8 mouse cellular contexts compared by ENCODE assay signal in genomic region chr5:66150706-66151300, GRCm38 (mm10). TPM values are rescaled to one million over a fixed set of nuclear protein-coding genes. Genes with fewer than 3 reads are reported as not detected.
DNase-seq lines count a peak whose midpoint lies in the region; ATAC-seq and TF ChIP-seq lines count a peak whose summit lies in the region.

No protein-coding gene starts in this region.

- H3K27me3 ChIP-seq in intestine, embryonic 14.5 days (replicated peaks; ENCODE audit: control insufficient read depth, insufficient read depth, low read length): peaks cover 22% of the 10 kb centered on the region; the same call in 1 of the 2 replicates
- peaks cover 38% of the 10 kb centered on the region for H3K27me3 ChIP-seq in liver, embryonic 14.5 days (ENCODE audit: control insufficient read depth, insufficient read depth, low read length)
- no peaks in the 10 kb centered on the region for H3K27me3 ChIP-seq in myocyte (ENCODE audit: control insufficient read depth, insufficient read depth, insufficient read length)

- WGBS in intestine, embryonic 14.5 days: under 1% methylated on average over 43 of the region's 43 CpGs
- WGBS in liver, embryonic 14.5 days (ENCODE audit: insufficient replicate concordance): under 1% methylated on average over 43 of the region's 43 CpGs

- H3K4me2 ChIP-seq in intestine, embryonic 14.5 days (ENCODE audit: low read length): peak overlapping the region; percentile 56
- H3K4me2 ChIP-seq in liver, embryonic 14.5 days (ENCODE audit: low read depth): peak overlapping the region; percentile 49
- peak overlapping the region; percentile 21 for H3K4me2 ChIP-seq in myocyte (ENCODE audit: low read depth)

- DNase-seq in left cerebral cortex, adult 2 months (ENCODE audit: extremely low spot score in 1 of 2, low spot score in 2 of 2): peak in 1 of 2 experiments; percentile 21
- no peak for DNase-seq in left cerebral cortex, adult 9 months (ENCODE audit: low spot score in 2 of 2)
- DNase-seq in cerebellum, postnatal 25 days: peak; percentile 53 to 70
- DNase-seq in gastrocnemius, postnatal 4 days (ENCODE audit: low spot score in 2 of 2): peak; percentile 25 to 60
- DNase-seq in intestine, embryonic 14.5 days (ENCODE audit: low spot score): peak; percentile 85
- no peak for DNase-seq in liver, embryonic 14.5 days (ENCODE audit: low read depth in 3 of 3, low spot score in 3 of 3)
- peak; percentile 65 to 75 for DNase-seq in urinary bladder, adult 18-20 months (ENCODE audit: low spot score in 2 of 2)

- intact Hi-C loops in left cerebral cortex, adult 2 months (cut with DNase I): no loop called here

- H3K27ac ChIP-seq in left cerebral cortex, adult 2 months: no peak overlapping the region
- H3K27ac ChIP-seq in intestine, embryonic 14.5 days (ENCODE audit: low read depth): peak overlapping the region; percentile 88
- no peak overlapping the region for H3K27ac ChIP-seq in liver, embryonic 14.5 days

- no peak for TF ChIP-seq EP300 in liver, embryonic 14.5 days (IDR thresholded peaks at IDR 0.05; ENCODE audit: low read depth)

- TF ChIP-seq CTCF in left cerebral cortex, adult 2 months (IDR thresholded peaks at IDR 0.05): no peak
- no peak for TF ChIP-seq CTCF in liver, embryonic 14.5 days (IDR thresholded peaks at IDR 0.05; ENCODE audit: low read depth)

- H3K79me2 ChIP-seq in myocyte (ENCODE audit: control insufficient read depth, insufficient read depth): no peaks in the 10 kb centered on the region

- no peaks in the 10 kb centered on the region for H3K9me3 ChIP-seq in intestine, embryonic 14.5 days (ENCODE audit: control insufficient read depth, low read length)
- no peaks in the 10 kb centered on the region for H3K9me3 ChIP-seq in liver, embryonic 14.5 days (ENCODE audit: control insufficient read depth, low read length)

- ATAC-seq in intestine, embryonic 14.5 days (replicated peaks; ENCODE audit: low FRiP score, low TSS enrichment, low read depth): peak; percentile 82
- ATAC-seq in liver, embryonic 14.5 days (ENCODE audit: insufficient read depth): no peak

- H3K4me3 ChIP-seq in left cerebral cortex, adult 2 months: peak overlapping the region; percentile 48
- H3K4me3 ChIP-seq in intestine, embryonic 14.5 days (ENCODE audit: low read depth, low read length): peak overlapping the region; percentile 38
- H3K4me3 ChIP-seq in liver, embryonic 14.5 days (ENCODE audit: insufficient read depth in 1 of 2, low read depth in 2 of 2, low read length in 2 of 2): peak overlapping the region; percentile 37 to 52
- H3K4me3 ChIP-seq in myocyte: no peak overlapping the region

- TF ChIP-seq POLR2A in myocyte (IDR thresholded peaks at IDR 0.05; ENCODE audit: insufficient read length, low read depth): no peak

- H3K9ac ChIP-seq in intestine, embryonic 14.5 days (ENCODE audit: low read length): peak overlapping the region; percentile 40
- H3K9ac ChIP-seq in liver, embryonic 14.5 days (replicated peaks): 0 out of 2 replicates have a peak overlapping the region, but pooled peaks have one; percentile 18

- 0 out of 2 replicates have a peak, but pooled peaks cover 3% of the 10 kb centered on the region for H3K4me1 ChIP-seq in intestine, embryonic 14.5 days (replicated peaks; ENCODE audit: control insufficient read depth, insufficient read depth, low read length)
- peaks cover 0 to 1% of the 10 kb centered on the region in 2 experiments; a peak in 2 of 4 replicates for H3K4me1 ChIP-seq in liver, embryonic 14.5 days (replicated peaks; ENCODE audit: control insufficient read depth in 2 of 2, insufficient read depth in 2 of 2, low read length in 1 of 2)

- no peaks in the 10 kb centered on the region for H3K36me3 ChIP-seq in intestine, embryonic 14.5 days (ENCODE audit: control insufficient read depth, insufficient read depth, low read length)
- H3K36me3 ChIP-seq in liver, embryonic 14.5 days (replicated peaks; ENCODE audit: control insufficient read depth, insufficient read depth, low read depth): no peaks in the 10 kb centered on the region
- no peaks in the 10 kb centered on the region for H3K36me3 ChIP-seq in myocyte (ENCODE audit: control insufficient read depth, insufficient read depth)

- no peak overlapping the region for H3ac ChIP-seq in myocyte (ENCODE audit: control insufficient read depth, insufficient read length)

TF ChIP-seq in myocyte, 11 proteins besides CTCF, POLR2A, EP300 and RAD21:
- TF ChIP-seq REST (IDR thresholded peaks at IDR 0.05; ENCODE audit: insufficient read depth, insufficient read length): no peak
- no peak for TF ChIP-seq MYOG (IDR thresholded peaks at IDR 0.05; ENCODE audit: control insufficient read depth in 1 of 3, insufficient read depth in 1 of 3, insufficient read length in 2 of 3, low read depth in 2 of 3)
- no peak for TF ChIP-seq MAX (IDR thresholded peaks at IDR 0.05; ENCODE audit: low read depth)
- TF ChIP-seq TCF12 (IDR thresholded peaks at IDR 0.05; ENCODE audit: insufficient read depth, poor library complexity, severe bottlenecking): no peak
- TF ChIP-seq TCF3 (IDR thresholded peaks at IDR 0.05; ENCODE audit: insufficient read length, low read depth): no peak
- no peak for TF ChIP-seq SRF (IDR thresholded peaks at IDR 0.05; ENCODE audit: control insufficient read depth, insufficient read length, low read depth)
- TF ChIP-seq E2F4 (IDR thresholded peaks at IDR 0.05; ENCODE audit: insufficient read depth): no peak
- no peak for TF ChIP-seq MYOD1 (IDR thresholded peaks at IDR 0.05; ENCODE audit: control insufficient read depth in 1 of 3, insufficient read length in 2 of 3, low read depth in 2 of 3)
- no peak for TF ChIP-seq POLR2AphosphoS2 (IDR thresholded peaks at IDR 0.05; ENCODE audit: insufficient read length, low read depth)
- no peak for TF ChIP-seq USF1 (IDR thresholded peaks at IDR 0.05; ENCODE audit: low read depth)
- TF ChIP-seq CEBPB (IDR thresholded peaks at IDR 0.05; ENCODE audit: insufficient read depth, poor library complexity, severe bottlenecking): no peak

RNA-seq across cellular contexts. Expression of gene Rbm47, which starts 22.1 kb away (rescaled TPM):
- 1 to 10 TPM; 1.2 to 1.5 TPM for total RNA-seq in left cerebral cortex, adult 2 months (2021)
- 1 to 10 TPM; 2.7 to 6.7 TPM for total RNA-seq in gastrocnemius, postnatal 4 days (2021)
- 65.1 and 79.2 TPM in 2 replicates for polyA plus RNA-seq in intestine, embryonic 14.5 days (2014; fragmentation: Nextera tagmentation; extraction: Ambion mirVana)
- 3.1 and 3.5 TPM in 2 replicates for polyA plus RNA-seq in liver, embryonic 14.5 days (2012; rRNA removed)
- 7.7 and 9.0 TPM in 2 replicates for polyA plus RNA-seq in liver, embryonic 14.5 days (2014; fragmentation: Nextera tagmentation; extraction: Ambion mirVana)
- polyA plus RNA-seq in myocyte (2012; fragmentation: generic; extraction: Trizol): 0.10 TPM

Comparison
In these comparisons a context has a peak if more than half of its experiments do, and no peak if none do; other contexts are left out.
1. DNase-seq: peak in cerebellum, postnatal 25 days (2 of 2), gastrocnemius, postnatal 4 days (2 of 2), intestine, embryonic 14.5 days (single experiment) and urinary bladder, adult 18-20 months (2 of 2); none in left cerebral cortex, adult 9 months (0 of 2) and liver, embryonic 14.5 days (0 of 3).
2. Peak in every context shown above with its lines, with median percentiles within 50 percentile points of each other: H3K4me2 ChIP-seq.